ENCODE assay signal across 8 mouse cellular contexts in the genomic region with DNA sequence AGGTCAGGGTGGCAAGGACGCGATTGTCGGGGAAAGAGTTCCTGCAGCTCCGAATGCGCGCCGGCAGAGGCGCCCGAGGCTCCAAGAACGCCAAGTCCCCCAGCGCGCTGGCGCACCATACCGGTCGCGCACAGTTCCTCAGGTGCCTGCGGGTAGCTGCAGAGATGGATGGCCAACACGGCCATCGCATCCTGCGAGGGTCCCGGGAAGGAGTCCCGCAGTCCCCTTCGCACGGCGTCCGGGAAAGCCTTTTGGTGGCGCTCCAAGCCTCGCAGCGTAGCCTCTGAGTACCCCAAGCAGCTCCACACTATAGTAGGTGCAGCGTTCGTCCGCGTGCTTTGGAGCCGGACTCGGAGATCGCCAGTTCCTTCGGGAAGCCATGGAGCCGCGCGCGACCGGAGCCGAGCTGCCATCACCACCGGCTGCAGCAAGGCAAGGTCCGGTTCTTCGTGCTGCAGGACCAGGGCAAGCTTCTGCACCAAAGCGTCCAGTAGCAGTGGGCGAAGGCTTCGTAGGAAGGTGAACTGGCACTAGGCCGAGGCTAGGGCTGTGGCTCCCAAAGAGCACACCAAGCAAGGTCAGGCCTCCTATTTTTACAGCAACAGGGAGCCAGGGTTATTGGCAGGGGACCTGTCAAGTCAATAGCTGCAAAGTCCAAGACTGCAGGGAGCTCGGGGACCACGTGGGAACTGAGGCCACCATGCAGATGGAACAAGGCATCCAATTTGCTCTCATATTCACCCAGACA. TPM values are rescaled to one million over a fixed set of nuclear protein-coding genes. Genes with fewer than 3 reads are reported as not detected.
DNase-seq lines count a peak whose midpoint lies in the region; ATAC-seq lines count a peak whose summit lies in the region.

No protein-coding gene starts in this region.

- peak; percentile 63 for DNase-seq in adrenal gland, adult 2 months
- DNase-seq in adrenal gland, adult 18-20 months (ENCODE audit: low spot score in 2 of 2): no peak
- peak; percentile 34 to 43 for DNase-seq in B cell, adult 2 months
- peak; percentile 61 for DNase-seq in embryo, embryonic 9.5 days (ENCODE audit: extremely low spot score)
- DNase-seq in heart, postnatal 4 days: peak; percentile 57
- peak; percentile 46 for DNase-seq in left cerebral cortex, postnatal 4 days
- DNase-seq in thymus, postnatal 14 days: peak; percentile 45

- peak overlapping the region; percentile 48 for H3K9ac ChIP-seq in midbrain, embryonic 15.5 days

- peak overlapping the region; percentile 89 for H3K4me2 ChIP-seq in midbrain, embryonic 15.5 days

- H3K4me3 ChIP-seq in midbrain, embryonic 15.5 days: peak overlapping the region; percentile 46

- peak overlapping the region; percentile 50 for H3K27ac ChIP-seq in midbrain, embryonic 15.5 days

- intact Hi-C loops in left cerebral cortex, postnatal 4 days (cut with DNase I): loop anchor here (5.0 kb wide), 1 partner anchor 52 kb away; the partner anchor contains the start of gene Zfp385c

- H3K27me3 ChIP-seq in midbrain, embryonic 15.5 days (replicated peaks): peaks cover 10% of the 10 kb centered on the region

- no peaks in the 10 kb centered on the region for H3K9me3 ChIP-seq in midbrain, embryonic 15.5 days

- peak; percentile 60; the same call in 1 of the 2 replicates for ATAC-seq in midbrain, embryonic 15.5 days (replicated peaks)

- H3K36me3 ChIP-seq in midbrain, embryonic 15.5 days (replicated peaks): no peaks in the 10 kb centered on the region

- WGBS in midbrain, embryonic 15.5 days: 6% methylated on average over 52 of the region's 52 CpGs

- H3K4me1 ChIP-seq in midbrain, embryonic 15.5 days: peaks cover 10% of the 10 kb centered on the region

RNA-seq across cellular contexts. Expression of gene Dnajc7, which starts 20.4 kb away (rescaled TPM):
- total RNA-seq in adrenal gland, adult 2 months (2021): 100 to 1,000 TPM; 174 to 177 TPM
- polyA plus RNA-seq in adrenal gland, adult 2 months (2012; rRNA removed): 9.3 and 11.7 TPM in 2 replicates
- 100 to 1,000 TPM; 210 to 238 TPM for total RNA-seq in adrenal gland, adult 18-20 months (2021)
- total RNA-seq in heart, postnatal 4 days (2021): 100 to 1,000 TPM; 223 to 232 TPM
- total RNA-seq in left cerebral cortex, postnatal 4 days (2021): 100 to 1,000 TPM; 276 to 297 TPM
- polyA plus RNA-seq in midbrain, embryonic 15.5 days (2015; fragmentation: Nextera tagmentation; extraction: Ambion mirVana): 298 and 326 TPM in 2 replicates

RNA-seq across cellular contexts. Expression of gene Nkiras2, which starts 21.3 kb away (rescaled TPM):
- 10 to 100 TPM; 32.5 to 36.0 TPM for total RNA-seq in adrenal gland, adult 2 months (2021)
- polyA plus RNA-seq in adrenal gland, adult 2 months (2012; rRNA removed): 50.9 and 59.4 TPM in 2 replicates
- total RNA-seq in adrenal gland, adult 18-20 months (2021): 10 to 100 TPM; 31.2 to 31.8 TPM
- total RNA-seq in heart, postnatal 4 days (2021): 10 to 100 TPM; 53.7 to 57.7 TPM
- 10 to 100 TPM; 37.7 to 39.9 TPM for total RNA-seq in left cerebral cortex, postnatal 4 days (2021)
- polyA plus RNA-seq in midbrain, embryonic 15.5 days (2015; fragmentation: Nextera tagmentation; extraction: Ambion mirVana): 111 and 115 TPM in 2 replicates

RNA-seq across cellular contexts. Expression of gene Zfp385c, which starts 51.9 kb away (rescaled TPM):
- under 1 TPM in 1 of 2 experiments, not detected in 1; 0.59 TPM for total RNA-seq in adrenal gland, adult 2 months (2021)
- polyA plus RNA-seq in adrenal gland, adult 2 months (2012; rRNA removed): 0.75 and 0.84 TPM in 2 replicates
- total RNA-seq in adrenal gland, adult 18-20 months (2021): under 1 TPM; 0.10 to 0.16 TPM
- total RNA-seq in heart, postnatal 4 days (2021): under 1 TPM; 0.56 to 0.60 TPM
- under 1 TPM in 1 of 2 experiments, not detected in 1; 0.12 TPM for total RNA-seq in left cerebral cortex, postnatal 4 days (2021)
- 0.70 and 0.99 TPM in 2 replicates for polyA plus RNA-seq in midbrain, embryonic 15.5 days (2015; fragmentation: Nextera tagmentation; extraction: Ambion mirVana)

Comparison
In these comparisons a context has a peak if more than half of its experiments do, and no peak if none do; other contexts are left out.
1. DNase-seq: peak in adrenal gland, adult 2 months (single experiment), B cell, adult 2 months (2 of 2), embryo, embryonic 9.5 days (single experiment), heart, postnatal 4 days (single experiment), left cerebral cortex, postnatal 4 days (single experiment) and thymus, postnatal 14 days (single experiment); none in adrenal gland, adult 18-20 months (0 of 2).